Mouse (Mus musculus) limb, embryonic 10.5 days (tissue): ENCODE data around the gene Fzr1. TPM values are rescaled to one million over a fixed set of nuclear protein-coding genes. Genes with fewer than 3 reads are reported as not detected.

Experiments used
- DNase-seq: peaks from one replicate; pipeline ENCODE4 v3.0.0-alpha.2; 2017; ENCODE audit warnings: low spot score
- H3K27ac ChIP-seq: fragments of 300-500 bp; sonication (generic); 2 replicates; pipeline ENCODE4 v1.5.1; 2016; ENCODE audit warnings: mild to moderate bottlenecking
- H3K27me3 ChIP-seq: fragments of 300-500 bp; sonication (generic); 2 replicates; pipeline ENCODE4 v1.6.1; 2016; ENCODE audit warnings: low read depth, mild to moderate bottlenecking; ENCODE audit not compliant: poor library complexity, severe bottlenecking
- H3K36me3 ChIP-seq: fragments of 300-500 bp; sonication (generic); 2 replicates; pipeline ENCODE4 v1.6.1; 2016; ENCODE audit warnings: mild to moderate bottlenecking, moderate library complexity
- H3K4me1 ChIP-seq: fragments of 300-500 bp; sonication (generic); 2 replicates; pipeline ENCODE4 v1.6.1; 2016
- H3K4me3 ChIP-seq: fragments of 300-500 bp; sonication (generic); 2 replicates; pipeline ENCODE4 v1.5.1; 2016; ENCODE audit warnings: mild to moderate bottlenecking, moderate library complexity
- H3K9me3 ChIP-seq: fragments of 300-500 bp; sonication (generic); replicated peaks from 2 replicates; pipeline ENCODE4 v1.6.1; 2016; ENCODE audit warnings: mild to moderate bottlenecking
- WGBS: fragments of 180-500 bp; shearing (Covaris S2); methylation state at CpG from one replicate; pipeline ENCODE4 v1.1.7; 2016; 5-methylcytosine and 5-hydroxymethylcytosine counted together
- microRNA-seq: library from miRNA; unstranded; fragments of <30 nt; microRNA quantifications from one replicate; pipeline ENCODE4, GENCODE M21; 2017
- polyA plus RNA-seq: library from polyadenylated mRNA; unstranded; fragments of >200 nt; fragmentation: Nextera tagmentation; extraction: Ambion mirVana; gene quantifications from 2 replicates; pipeline ENCODE4 v1.2.1, GENCODE M21; 2016

The Fzr1 gene
- polyA plus RNA-seq, 1 experiment from 2014 or later: 148 TPM

DNA sequence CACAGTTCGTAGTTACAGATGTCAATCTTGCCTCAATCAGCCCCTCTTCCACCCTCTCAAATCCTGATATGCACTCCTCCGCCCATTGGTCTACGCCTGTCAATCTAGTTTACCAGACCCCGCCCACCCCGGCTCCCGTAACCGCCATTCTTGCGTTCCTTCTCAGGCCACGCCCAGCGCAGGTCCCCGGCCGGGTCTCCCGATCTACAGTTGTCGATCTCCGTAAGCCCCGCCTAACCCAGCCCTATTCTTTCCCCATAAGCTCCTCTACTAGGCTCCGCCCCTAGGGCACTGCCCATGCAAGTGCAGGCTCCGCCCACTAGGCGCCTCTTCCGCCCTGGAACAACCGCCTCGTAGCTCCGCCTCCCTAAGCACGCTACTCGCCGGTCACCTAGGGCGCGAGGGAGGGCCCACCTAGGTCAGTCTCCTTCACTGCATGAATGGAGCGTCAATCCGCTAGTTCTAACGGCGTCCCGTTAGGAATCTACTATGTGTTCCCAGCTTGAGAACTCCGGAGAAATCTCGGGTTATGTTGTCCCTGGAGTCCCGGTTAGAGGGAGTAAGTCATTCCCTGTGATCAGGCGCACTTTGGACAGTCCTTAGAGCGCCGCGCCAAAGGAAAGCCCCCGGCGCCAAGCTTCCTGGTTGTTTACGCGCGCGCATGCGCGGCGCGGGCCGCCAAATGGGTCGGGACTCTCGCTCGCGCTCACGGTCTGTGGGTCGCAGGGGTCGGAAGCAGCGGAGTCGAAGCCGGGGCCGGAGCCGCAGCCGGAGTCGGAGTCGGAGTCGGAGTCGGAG, 57.6 kb downstream of the Fzr1 start, which contains the start of gene Cactin:
Cactin (plus strand) TSS at position 554 of the 798 bp plus-strand sequence.
- H3K36me3 ChIP-seq: peaks cover 68% of the 10 kb centered on the region
- WGBS: under 1% methylated on average over 68 of the region's 68 CpGs
- DNase-seq: peak; percentile 97
- H3K27ac ChIP-seq: peak within 1 kb of the TSS; percentile 95
- no peaks in the 10 kb centered on the region for H3K27me3 ChIP-seq
- peaks cover 57% of the 10 kb centered on the region for H3K4me1 ChIP-seq
- H3K4me3 ChIP-seq: peak within 1 kb of the TSS; percentile 95
- H3K9me3 ChIP-seq: no peaks in the 10 kb centered on the region

DNA sequence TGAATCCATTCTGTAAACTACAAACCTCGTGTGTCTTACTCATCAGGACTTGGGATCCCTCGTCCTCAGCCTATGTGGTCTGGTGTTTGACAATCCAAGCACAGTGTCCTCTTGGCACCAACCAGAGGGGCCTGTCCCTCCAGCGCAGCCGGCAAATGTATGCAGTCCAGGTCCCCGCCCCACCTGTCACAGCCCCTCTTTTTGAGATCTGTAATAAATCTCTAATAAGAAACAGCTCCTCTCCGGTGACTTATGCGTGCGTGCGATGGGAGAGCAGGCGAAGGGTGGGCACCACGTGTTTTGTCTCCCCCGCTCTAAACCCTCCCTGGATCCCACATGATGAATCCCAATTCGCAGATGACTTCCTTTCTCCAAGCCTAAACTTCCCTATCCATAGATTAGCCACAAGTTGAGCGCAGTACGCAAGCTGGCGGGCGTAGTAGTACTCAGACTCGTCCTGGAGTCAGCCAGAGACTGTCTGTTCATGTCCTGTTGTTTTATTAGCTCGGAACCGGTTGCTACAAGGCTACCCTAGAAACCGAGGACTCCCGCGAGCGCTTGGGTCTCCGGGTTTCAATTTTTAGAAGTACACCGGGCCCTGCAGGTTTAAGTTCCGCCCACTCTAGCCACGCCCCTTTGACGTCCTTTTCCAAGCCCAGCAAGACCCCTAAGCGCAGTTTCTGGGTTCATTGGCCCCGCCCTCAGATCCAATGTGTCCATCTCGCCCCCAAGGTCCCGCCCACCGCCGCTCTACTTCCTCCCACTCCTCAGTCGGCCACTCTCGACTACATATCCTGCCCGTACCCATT, 58.4 kb downstream of the Fzr1 start:
- WGBS: 1% methylated on average over 38 of the region's 38 CpGs
- Histone ChIP-seq H3K9me3 (no peaks in the 10 kb centered on the region), H3K27ac (peak overlapping the region; percentile 95), H3K27me3 (no peaks in the 10 kb centered on the region), H3K36me3 (peaks cover 68% of the 10 kb centered on the region), H3K4me3 (peak overlapping the region; percentile 95), H3K4me1 (peaks cover 60% of the 10 kb centered on the region)
- peak; percentile 96 for DNase-seq

DNA sequence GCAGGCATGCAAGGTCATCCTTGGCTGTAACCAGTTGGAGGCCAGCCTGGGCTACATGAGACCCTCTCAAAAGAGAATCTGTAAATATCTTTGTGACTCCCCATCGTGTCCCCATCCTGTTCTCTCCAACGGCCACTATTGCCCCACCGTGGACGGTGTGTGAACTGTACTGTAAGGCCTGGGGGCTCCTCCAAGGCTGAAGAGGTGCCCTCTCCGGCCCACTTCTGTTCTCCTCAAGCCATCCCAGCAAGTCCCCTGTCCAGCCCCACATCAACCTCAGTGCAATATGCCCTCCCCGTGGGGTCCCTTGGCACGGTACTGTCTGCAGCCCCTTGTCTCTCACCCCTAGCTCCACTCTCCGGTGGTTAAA, 59.0 kb downstream of the Fzr1 start:
- WGBS: 40% methylated on average over 8 of the region's 8 CpGs
- peak overlapping the region; percentile 95 for H3K27ac ChIP-seq
- no peaks in the 10 kb centered on the region for H3K9me3 ChIP-seq
- H3K4me3 ChIP-seq: peak overlapping the region; percentile 95
- H3K4me1 ChIP-seq: peaks cover 60% of the 10 kb centered on the region
- no peaks in the 10 kb centered on the region for H3K27me3 ChIP-seq
- H3K36me3 ChIP-seq: peaks cover 68% of the 10 kb centered on the region
- DNase-seq: no peak

DNA sequence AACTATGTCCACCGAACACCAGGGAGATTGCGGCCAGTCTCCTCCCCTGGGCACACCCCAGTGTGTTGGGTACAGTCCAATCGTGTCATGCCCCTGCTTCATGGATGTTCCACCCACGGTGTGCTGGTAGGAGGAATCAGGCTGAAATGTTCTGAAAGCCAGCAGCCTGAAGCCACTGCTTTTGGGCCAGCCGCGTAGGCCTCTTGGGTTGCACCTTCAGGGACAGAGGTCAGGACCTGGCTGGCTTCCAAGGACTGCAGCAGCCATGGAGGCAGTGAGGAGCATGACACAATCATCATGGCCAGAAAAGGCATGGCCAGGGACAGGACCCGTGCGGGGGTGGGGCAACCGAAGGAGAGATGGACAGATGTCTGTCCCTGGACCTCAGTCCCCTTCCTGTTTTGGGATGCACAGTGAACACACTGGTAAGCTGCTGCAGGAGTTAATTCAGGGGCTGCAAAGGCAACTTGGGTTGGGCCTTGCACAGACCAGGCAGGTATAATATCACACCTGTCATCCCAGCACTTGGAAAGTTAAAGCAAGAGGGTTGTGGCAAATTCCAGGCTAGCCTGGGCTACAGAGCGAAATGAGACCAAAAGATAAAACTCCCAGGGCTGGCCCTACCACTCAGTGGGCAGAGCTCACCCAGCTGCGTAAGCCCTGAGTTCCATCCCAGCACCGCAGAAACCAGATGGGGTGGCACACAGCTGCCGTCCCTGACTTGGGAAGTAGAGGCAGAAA, 59.6 kb downstream of the Fzr1 start:
- H3K27me3 ChIP-seq: no peaks in the 10 kb centered on the region
- H3K4me3 ChIP-seq: peak overlapping the region; percentile 95
- WGBS: 95% methylated on average over 13 of the region's 13 CpGs
- H3K9me3 ChIP-seq: no peaks in the 10 kb centered on the region
- H3K36me3 ChIP-seq: peaks cover 68% of the 10 kb centered on the region
- peaks cover 60% of the 10 kb centered on the region for H3K4me1 ChIP-seq
- DNase-seq: no peak
- peak overlapping the region; percentile 95 for H3K27ac ChIP-seq

DNA sequence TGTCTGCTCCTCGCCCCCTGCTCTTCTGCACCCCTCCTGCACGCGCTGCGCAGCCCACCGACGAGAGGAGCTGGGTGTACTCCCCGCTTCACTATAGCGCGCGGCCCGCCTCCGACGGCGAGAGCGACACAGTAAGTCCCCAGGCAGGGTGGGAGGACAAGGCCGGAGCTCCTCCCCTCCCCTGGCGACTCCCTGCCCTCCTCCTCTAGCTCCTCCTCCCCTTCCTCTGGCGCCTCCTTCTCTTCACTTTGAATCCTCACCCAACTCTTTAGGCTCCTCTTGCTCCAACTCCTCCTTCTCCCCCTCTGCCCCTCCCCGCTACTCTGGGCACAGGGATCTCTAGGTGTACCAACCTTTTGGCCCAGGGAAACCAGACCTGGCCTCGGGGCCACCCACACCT, 61.0 kb downstream of the Fzr1 start:
- Histone ChIP-seq H3K27ac (peak overlapping the region; percentile 70; the same call in 1 of the 2 replicates), H3K27me3 (no peaks in the 10 kb centered on the region), H3K4me3 (peak overlapping the region; percentile 33), H3K36me3 (peaks cover 68% of the 10 kb centered on the region), H3K9me3 (no peaks in the 10 kb centered on the region), H3K4me1 (peaks cover 52% of the 10 kb centered on the region)
- no peak for DNase-seq
- 9% methylated on average over 20 of the region's 20 CpGs for WGBS

DNA sequence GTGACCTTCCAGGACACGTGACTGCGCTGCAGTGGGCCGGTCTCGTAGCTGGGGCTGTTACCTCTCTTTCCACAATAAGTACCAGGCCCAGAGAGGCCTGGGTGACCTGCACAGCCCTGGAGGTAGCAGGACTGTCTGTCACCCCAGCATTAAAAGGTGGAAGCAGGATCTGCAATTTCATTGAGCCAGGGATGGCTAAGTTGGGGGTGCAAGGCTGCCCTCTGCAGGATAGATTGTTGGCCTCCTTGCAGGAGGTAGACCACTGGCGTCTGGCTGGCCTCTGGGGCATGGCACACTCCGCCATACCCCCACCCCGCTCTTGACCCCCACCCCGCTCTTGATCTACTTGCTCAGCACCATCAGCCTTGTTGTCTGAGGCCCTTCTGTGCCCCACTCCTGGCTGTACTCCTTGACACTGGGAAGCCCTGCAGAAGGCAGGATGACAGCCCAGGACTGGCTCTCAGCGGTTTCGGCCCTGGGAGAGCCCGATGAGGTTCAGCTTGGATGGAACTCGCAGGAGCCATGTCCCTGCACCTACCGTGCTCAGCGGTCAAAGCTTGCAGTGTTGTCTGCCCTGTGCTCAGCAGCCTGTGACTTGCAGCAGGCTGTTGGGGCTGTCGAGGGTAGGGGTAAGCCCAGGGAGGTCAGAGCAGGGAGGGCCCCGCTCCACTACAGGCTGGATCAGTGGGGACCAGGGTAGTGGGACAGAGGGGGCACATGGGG, 61.8 kb downstream of the Fzr1 start:
- H3K36me3 ChIP-seq: peaks cover 74% of the 10 kb centered on the region
- H3K27me3 ChIP-seq: no peaks in the 10 kb centered on the region
- WGBS: 52% methylated on average over 16 of the region's 16 CpGs
- H3K4me1 ChIP-seq: peaks cover 45% of the 10 kb centered on the region
- no peak for DNase-seq
- peak overlapping the region; percentile 33 for H3K4me3 ChIP-seq
- H3K27ac ChIP-seq: peak overlapping the region; percentile 70; the same call in 1 of the 2 replicates
- no peaks in the 10 kb centered on the region for H3K9me3 ChIP-seq

Small RNA genes lying within 50 kb of the gene (microRNA-seq; reads per million reads assigned to microRNA genes)
- 1.2 reads per million for gene Mir1191b
- 1.5 reads per million for gene Mir6913

Other genes starting within 250 kb of the Fzr1 start
- gene Zbtb7a, start 243.3 kb downstream of the Fzr1 start, polyA plus RNA-seq: 9.6 and 11.7 TPM in 2 replicates
- 73.6 and 73.9 TPM in 2 replicates for gene Pias4, start 210.6 kb downstream of the Fzr1 start, polyA plus RNA-seq
- gene Eef2, start 201.9 kb downstream of the Fzr1 start, polyA plus RNA-seq: 575 and 611 TPM in 2 replicates
- gene Dapk3, start 195.5 kb downstream of the Fzr1 start, polyA plus RNA-seq: 46.5 and 52.0 TPM in 2 replicates
- not detected in 2 replicates for gene 4930442H23Rik, start 194.7 kb downstream of the Fzr1 start, polyA plus RNA-seq
- not detected in 2 replicates for gene Nmrk2, start 176.5 kb downstream of the Fzr1 start, polyA plus RNA-seq
- gene Atcay, start 147.7 kb downstream of the Fzr1 start, polyA plus RNA-seq: 0.06 TPM in 1 of 2 replicates, not detected in the other
- 2.0 and 5.0 TPM in 2 replicates for gene Zfr2, start 145.4 kb downstream of the Fzr1 start, polyA plus RNA-seq
- gene Matk, start 125.6 kb downstream of the Fzr1 start, polyA plus RNA-seq: 2.1 and 3.0 TPM in 2 replicates
- gene Mrpl54, start 111.6 kb downstream of the Fzr1 start, polyA plus RNA-seq: 234 and 258 TPM in 2 replicates
- 56.5 and 57.6 TPM in 2 replicates for gene Apba3, start 111.6 kb downstream of the Fzr1 start, polyA plus RNA-seq
- 4.7 and 5.1 TPM in 2 replicates for gene Tjp3, start 86.9 kb downstream of the Fzr1 start, polyA plus RNA-seq
- gene Pip5k1c, start 85.6 kb downstream of the Fzr1 start, polyA plus RNA-seq: 67.0 and 71.3 TPM in 2 replicates
- 62.5 and 67.7 TPM in 2 replicates for gene Cactin, start 57.4 kb downstream of the Fzr1 start, polyA plus RNA-seq
- 3.2 and 3.6 TPM in 2 replicates for gene Tbxa2r, start 49.8 kb downstream of the Fzr1 start, polyA plus RNA-seq
- gene Gipc3, start 35.2 kb downstream of the Fzr1 start, polyA plus RNA-seq: 0.09 TPM in 1 of 2 replicates, not detected in the other
- gene Hmg20b, start 28.0 kb downstream of the Fzr1 start, polyA plus RNA-seq: 99.6 and 114 TPM in 2 replicates
- 7.6 and 8.8 TPM in 2 replicates for gene Mfsd12, start 21.0 kb downstream of the Fzr1 start, polyA plus RNA-seq
- gene 4930404N11Rik, start 12.7 kb downstream of the Fzr1 start, polyA plus RNA-seq: 0.24 and 0.38 TPM in 2 replicates
- 101 and 115 TPM in 2 replicates for gene Dohh, start 5.9 kb upstream of the Fzr1 start, polyA plus RNA-seq
- gene Gm48551, start 6.0 kb upstream of the Fzr1 start, polyA plus RNA-seq: 3.8 and 4.2 TPM in 2 replicates
- 1.4 and 1.5 TPM in 2 replicates for gene Gm48552, start 10.5 kb upstream of the Fzr1 start, polyA plus RNA-seq
- gene Smim24, start 14.5 kb upstream of the Fzr1 start, polyA plus RNA-seq: 1.9 and 2.9 TPM in 2 replicates
- gene Nfic, start 77.1 kb upstream of the Fzr1 start, polyA plus RNA-seq: 9.3 and 19.8 TPM in 2 replicates
- 0.24 and 0.48 TPM in 2 replicates for gene Celf5, start 104.2 kb upstream of the Fzr1 start, polyA plus RNA-seq
- 100 and 102 TPM in 2 replicates for gene Ncln, start 117.9 kb upstream of the Fzr1 start, polyA plus RNA-seq
- 0.34 and 0.39 TPM in 2 replicates for gene S1pr4, start 121.6 kb upstream of the Fzr1 start, polyA plus RNA-seq
- 0.80 and 2.0 TPM in 2 replicates for gene Gna15, start 145.7 kb upstream of the Fzr1 start, polyA plus RNA-seq
- gene Gna11, start 166.7 kb upstream of the Fzr1 start, polyA plus RNA-seq: 88.5 and 91.5 TPM in 2 replicates
- 337 and 432 TPM in 2 replicates for gene Aes, start 181.0 kb upstream of the Fzr1 start, polyA plus RNA-seq
- gene Tle2, start 196.0 kb upstream of the Fzr1 start, polyA plus RNA-seq: 17.1 and 28.2 TPM in 2 replicates
- 12.6 and 15.5 TPM in 2 replicates for gene Tle6, start 222.6 kb upstream of the Fzr1 start, polyA plus RNA-seq
- 1.4 TPM in 2 replicates for gene BC025920, start 227.8 kb upstream of the Fzr1 start, polyA plus RNA-seq
- 53.3 and 58.5 TPM in 2 replicates for gene Sirt6, start 249.3 kb upstream of the Fzr1 start, polyA plus RNA-seq